In genomic region chr8:124464641-124465040, GRCm38 (mm10) we compare ENCODE assay signal across 31 mouse cellular contexts. TPM values are rescaled to one million over a fixed set of nuclear protein-coding genes. Genes with fewer than 3 reads are reported as not detected.
"Had no signal": no experiment of that assay in that cellular context is flagged by ENCODE, and none has a peak within 500 bp of the region (broad histone marks: within the 10 kb centered on the region; RNA-seq: fewer than 3 reads in every experiment).

No protein-coding gene starts in this region.

- H3K27ac ChIP-seq: limb, embryonic 10.5 days; limb, embryonic 12.5 days; limb, embryonic 13.5 days; limb, embryonic 15.5 days; liver, embryonic 12.5 days; liver, embryonic 13.5 days; liver, embryonic 14.5 days; liver, embryonic 15.5 days; lung, embryonic 15.5 days; macrophage; midbrain, embryonic 10.5 days; midbrain, embryonic 12.5 days; midbrain, embryonic 13.5 days; midbrain, embryonic 15.5 days had no signal

- DNase-seq: liver; liver, embryonic 13.5 days; liver, postnatal 0 days; lung, adult 18-20 months; lung, adult 2 months; lung, embryonic 14.5 days; lung, postnatal 10 days; lung, postnatal 14 days; lung, postnatal 36 days; lung, postnatal 4 days; midbrain, embryonic 14.5 days had no signal

- H3K4me3 ChIP-seq: limb, embryonic 10.5 days; limb, embryonic 12.5 days; limb, embryonic 13.5 days; limb, embryonic 15.5 days; liver, embryonic 12.5 days; liver, embryonic 13.5 days; liver, embryonic 15.5 days; lung, embryonic 15.5 days; midbrain, embryonic 10.5 days; midbrain, embryonic 12.5 days; midbrain, embryonic 13.5 days; midbrain, embryonic 15.5 days; myocyte had no signal

- ATAC-seq: liver, embryonic 12.5 days; liver, postnatal 0 days; lung, postnatal 0 days; midbrain, embryonic 13.5 days; midbrain, embryonic 15.5 days; midbrain, embryonic 16.5 days had no signal

RNA-seq across cellular contexts. Expression of gene Pgbd5, which starts 25.2 kb away (rescaled TPM):
- total RNA-seq: liver, adult 2 months; megakaryocyte progenitor cell, adult 5-6 weeks; megakaryocyte-erythroid progenitor cell, adult 5-6 weeks; monocyte, adult 5-6 weeks had no signal
